Mouse (Mus musculus) lung, adult 18-20 months (tissue): ENCODE measurements around the gene Fam19a3.
"Not testable (repeated sequence)": the region's sequence is repeated elsewhere in the genome, so short reads cannot be mapped to it uniquely, and the experiment has no call there.

Experiments
- DNase-seq, 2 experiments: peaks; one replicate each; pipeline ENCODE4 v3.0.0; 2022; ENCODE audit warnings: mixed read lengths in 2 of 2

Gene Fam19a3

GRCm38 (mm10) chr3:104781471-104781903 is at the start of gene Fam19a3:
Fam19a3 (minus strand) TSS chr3:104781840.
- peak; percentile 53 to 56 for DNase-seq

DNA sequence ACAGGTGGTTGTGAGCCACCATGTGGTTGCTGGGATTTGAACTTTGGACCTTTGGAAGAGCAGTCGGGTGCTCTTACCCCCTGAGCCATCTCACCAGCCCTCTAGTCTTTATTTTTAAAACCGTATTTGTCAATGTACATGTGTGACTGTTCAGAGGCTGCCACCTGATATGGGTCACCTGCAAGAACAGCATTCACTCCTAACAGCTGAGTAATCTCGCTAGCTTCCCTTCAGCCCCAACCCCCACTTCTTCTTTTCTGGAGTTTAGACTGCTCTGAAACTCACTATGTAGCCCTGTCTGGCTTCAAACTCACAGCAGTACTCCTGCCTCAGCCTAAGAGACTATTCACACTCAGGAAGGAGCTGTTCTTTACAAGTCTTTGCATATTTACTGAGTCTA is 40.8 kb upstream of the Fam19a3 start:
- no peak for DNase-seq

DNA sequence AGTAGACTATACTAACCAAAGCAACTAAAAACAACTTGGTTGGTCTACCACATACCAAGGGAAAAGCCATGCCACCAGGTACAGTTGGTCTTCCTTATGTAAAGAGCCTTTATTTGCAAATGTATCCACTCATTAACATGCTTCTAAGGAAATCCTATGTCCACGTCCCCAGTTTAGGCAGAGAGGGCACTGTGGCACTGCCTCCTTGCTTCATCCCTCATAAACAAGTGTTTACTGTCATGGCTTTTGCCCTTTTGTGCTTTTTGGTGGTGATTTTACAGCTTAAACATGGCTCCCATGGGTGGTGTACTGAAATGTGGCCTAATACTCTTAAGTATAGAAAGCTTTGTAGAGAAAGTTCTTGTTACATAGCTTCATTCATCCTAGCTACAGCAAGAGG is 38.8 kb upstream of the Fam19a3 start:
- no peak for DNase-seq

GRCm38 (mm10) chr3:104818749-104819134 is 37.1 kb upstream of the Fam19a3 start:
- peak in 1 of 2 experiments; percentile 11 for DNase-seq

GRCm38 (mm10) chr3:104817991-104818748 is 36.5 kb upstream of the Fam19a3 start, which contains the start of gene Mov10:
Mov10 (minus strand) TSS chr3:104818563.
- peak; percentile 62 to 64 for DNase-seq

GRCm38 (mm10) chr3:104817481-104817990 is 35.9 kb upstream of the Fam19a3 start:
- DNase-seq: peak; percentile 46 to 55

GRCm38 (mm10) chr3:104816130-104816529 is 34.5 kb upstream of the Fam19a3 start:
- no peak for DNase-seq

GRCm38 (mm10) chr3:104815346-104815745 is 33.7 kb upstream of the Fam19a3 start:
- DNase-seq: no peak

DNA sequence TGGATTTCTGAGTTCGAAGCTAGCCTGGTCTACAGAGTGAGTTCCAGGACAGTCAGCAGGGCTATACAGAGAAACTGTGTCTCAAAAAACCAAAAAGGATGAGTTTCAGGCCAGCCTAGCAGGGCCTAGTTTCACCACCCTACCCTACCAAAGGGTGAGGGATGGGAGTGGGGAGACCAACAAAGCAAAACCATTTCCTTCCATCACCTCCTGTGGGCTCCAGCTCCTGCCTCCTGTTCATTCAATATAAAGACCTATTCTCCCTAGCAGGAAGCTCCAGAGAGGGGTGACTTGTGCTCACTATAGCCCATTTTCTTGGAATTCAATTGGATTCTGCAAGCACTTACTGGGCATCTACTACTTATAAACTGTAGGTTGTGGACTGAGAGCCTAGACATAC is 33.1 kb upstream of the Fam19a3 start:
- DNase-seq: no peak

- not testable (repeated sequence) for DNase-seq
Observed at GRCm38 (mm10) chr3:104813227-104813626, 31.6 kb upstream of the Fam19a3 start.

GRCm38 (mm10) chr3:104812254-104812653 is 30.6 kb upstream of the Fam19a3 start:
- no peak for DNase-seq

- no peak for DNase-seq
Observed at GRCm38 (mm10) chr3:104811752-104812151, 30.1 kb upstream of the Fam19a3 start.

DNA sequence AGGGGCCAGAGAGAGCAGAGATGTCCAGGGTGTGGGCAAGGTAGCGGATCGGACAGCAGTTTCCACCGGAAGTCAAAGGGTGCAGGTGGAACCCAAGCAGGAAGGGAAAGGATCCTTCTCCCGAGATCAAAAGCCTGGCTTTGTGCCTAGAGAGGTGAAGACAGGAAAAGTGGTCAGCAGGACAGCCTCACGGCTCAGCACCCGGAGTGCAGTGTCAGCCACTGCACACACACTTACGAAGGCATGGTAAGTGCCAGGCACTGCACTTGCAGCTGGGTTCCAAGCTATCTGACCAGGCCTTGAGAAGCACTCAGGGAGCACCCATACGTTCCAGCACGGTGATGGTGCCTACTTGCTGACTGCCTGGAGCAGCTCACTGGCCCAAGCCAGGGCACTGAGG is 23.9 kb upstream of the Fam19a3 start:
- DNase-seq: no peak

DNA sequence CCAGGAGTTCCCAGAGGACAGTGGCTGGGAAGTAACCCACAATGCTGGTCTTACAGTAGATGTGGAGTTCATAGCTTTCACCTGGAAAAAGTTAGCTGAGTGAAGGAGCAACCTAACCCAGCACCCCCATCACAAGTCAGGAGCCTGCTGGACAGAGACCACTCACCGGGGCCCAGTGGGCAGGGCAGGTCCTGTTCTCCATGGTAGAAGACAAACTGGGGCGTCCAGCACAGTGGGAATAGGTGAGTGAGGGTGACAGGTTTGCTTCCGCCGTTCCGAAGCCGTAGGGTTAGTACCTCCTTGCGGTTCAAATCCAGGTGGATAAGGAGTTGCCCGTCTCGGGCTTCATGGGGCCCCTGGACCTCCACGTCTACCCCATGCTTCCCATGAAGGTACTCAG is 22.7 kb upstream of the Fam19a3 start:
- DNase-seq: no peak

DNA sequence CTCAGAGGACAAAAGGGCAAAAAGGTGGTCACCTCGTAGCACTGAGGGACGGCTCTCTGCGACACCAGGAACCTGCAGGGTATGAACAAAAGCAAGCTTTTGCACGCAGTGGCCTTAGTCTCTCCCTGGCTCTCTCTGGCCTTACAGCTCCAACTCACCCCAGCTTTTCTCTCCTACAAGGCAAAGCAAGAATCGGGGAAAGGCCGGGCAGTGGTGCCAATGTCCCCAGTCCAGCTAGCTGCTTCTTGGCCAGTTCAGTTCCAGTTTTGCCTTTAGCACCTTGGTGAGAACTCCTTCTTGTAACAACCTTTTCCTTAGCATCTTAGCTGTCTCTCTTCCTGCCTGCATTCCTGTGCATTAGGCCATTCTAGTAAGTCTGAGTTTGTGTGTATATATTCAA is 19.8 kb upstream of the Fam19a3 start:
- DNase-seq: no peak

DNA sequence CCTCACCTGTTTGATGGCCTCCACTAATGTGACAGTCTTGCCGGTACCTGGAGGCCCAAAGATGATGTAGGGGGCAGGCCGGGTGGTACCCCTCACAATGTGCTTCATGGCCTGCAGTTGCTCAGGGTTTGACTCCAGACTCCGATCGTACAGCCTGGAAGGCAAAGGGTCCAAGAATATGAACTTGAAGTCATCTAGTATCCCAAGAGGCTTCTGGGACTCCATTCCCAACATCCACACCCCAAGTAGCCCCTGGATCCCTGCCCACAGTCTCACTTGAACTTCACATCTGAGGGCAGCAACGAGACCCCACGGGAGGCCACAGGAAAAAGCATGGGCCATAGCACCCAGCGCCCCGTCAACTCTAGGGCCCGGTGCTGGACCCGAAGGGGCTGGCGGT is 19.0 kb upstream of the Fam19a3 start:
- DNase-seq: no peak

DNA sequence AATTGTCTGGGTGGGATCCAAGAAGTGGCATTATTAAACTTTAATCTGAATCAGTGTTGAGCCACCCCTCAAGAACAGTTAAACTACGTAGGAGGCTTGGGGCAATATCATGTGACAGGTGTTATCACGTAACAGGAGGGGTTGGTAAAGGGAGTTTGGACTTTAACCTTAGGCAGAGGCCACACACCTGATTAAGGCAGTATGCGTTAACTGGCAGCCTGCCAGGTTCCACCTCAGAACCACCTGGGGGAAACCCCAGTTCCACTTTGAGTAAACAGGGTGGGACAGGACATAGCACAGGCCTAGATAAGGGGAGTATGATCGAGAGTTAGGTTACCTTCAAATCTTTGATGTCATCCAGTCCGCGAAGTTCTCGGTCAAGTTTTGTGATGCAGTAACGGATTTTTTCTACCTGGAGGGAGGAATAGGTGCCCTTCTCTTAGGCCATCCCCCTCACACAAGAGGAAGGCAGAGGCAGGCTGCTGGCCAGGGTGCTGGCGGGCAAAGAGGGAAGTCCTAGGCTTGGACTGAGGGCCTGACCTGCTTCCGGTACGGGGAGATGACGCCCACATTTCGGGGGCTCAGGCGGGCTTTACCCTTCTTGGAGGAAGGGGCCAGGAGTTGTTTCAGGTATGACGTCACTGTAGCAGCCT is 14.9 kb upstream of the Fam19a3 start:
- peak; percentile 57 to 76 for DNase-seq

GRCm38 (mm10) chr3:104795661-104796340 is 14.2 kb upstream of the Fam19a3 start:
- DNase-seq: no peak

GRCm38 (mm10) chr3:104794953-104795470 is 13.4 kb upstream of the Fam19a3 start:
- DNase-seq: no peak

DNA sequence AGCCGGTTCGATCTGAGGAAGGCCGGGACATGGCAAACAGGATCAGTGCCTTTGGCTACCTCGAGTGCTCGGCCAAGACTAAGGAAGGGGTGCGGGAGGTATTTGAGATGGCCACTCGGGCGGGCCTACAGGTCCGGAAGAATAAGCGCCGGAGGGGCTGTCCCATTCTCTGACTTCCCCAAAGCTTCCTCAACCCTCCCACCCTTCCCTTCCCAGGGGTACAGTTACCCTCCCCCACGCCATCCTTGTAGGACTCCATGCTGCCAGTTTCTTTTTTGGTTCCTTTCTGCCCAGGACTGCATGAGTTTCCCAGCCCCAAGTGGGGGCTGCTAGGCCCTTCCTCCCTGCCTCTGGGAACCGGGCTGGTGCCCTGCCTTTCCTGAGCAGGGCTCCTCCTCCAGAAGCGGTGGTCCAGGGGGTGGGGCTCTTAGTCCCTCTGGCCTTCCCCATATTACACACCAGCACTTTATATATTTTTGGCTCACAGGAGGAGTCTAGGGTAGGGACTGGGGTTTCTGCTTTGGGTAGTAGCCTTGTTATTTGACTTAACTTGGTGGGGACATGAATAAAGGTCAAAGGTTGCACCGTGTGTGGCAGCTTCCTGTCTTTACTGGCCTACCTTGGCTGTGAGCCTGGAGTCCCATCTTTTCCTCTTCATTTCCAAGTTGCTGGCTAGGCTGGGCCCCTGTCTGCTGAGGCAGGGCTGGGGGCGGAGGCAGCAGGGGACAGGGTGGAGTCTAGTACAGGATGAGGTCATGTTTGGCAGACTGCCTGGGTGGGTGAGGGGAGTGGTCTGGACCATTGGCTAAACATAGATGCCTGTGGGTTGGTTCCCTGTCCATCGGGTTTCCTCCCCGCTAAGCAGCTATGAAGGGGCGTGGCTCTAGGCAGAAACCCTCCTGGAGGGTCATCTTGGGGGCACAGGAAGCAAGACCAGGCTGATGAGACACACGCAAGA is 12.5 kb upstream of the Fam19a3 start:
- peak; percentile 93 to 95 for DNase-seq

- peak in 1 of 2 experiments; percentile 50 for DNase-seq
Observed at GRCm38 (mm10) chr3:104792360-104793270, 11.0 kb upstream of the Fam19a3 start.
